Mouse (Mus musculus) liver, postnatal 0 days (tissue): ENCODE data around the gene Col4a1. TPM values are rescaled to one million over a fixed set of nuclear protein-coding genes. Genes with fewer than 3 reads are reported as not detected.
A peak's percentile ranks its signal among the peaks of the same experiment; 100 is the strongest.

Source experiments
- ATAC-seq: fragments of 200-750 bp; cut with Nextera tagmentation; 2 replicates; pipeline ENCODE4 v1.8.0; 2017; ENCODE audit warnings: mild to moderate bottlenecking, moderate library complexity
- DNase-seq: peaks from one replicate; pipeline ENCODE4 v3.0.0-alpha.2; 2016
- H3K27ac ChIP-seq: fragments of 300-500 bp; sonication (generic); 2 replicates; pipeline ENCODE4 v1.5.1; 2014; ENCODE audit warnings: antibody characterized with exemption, moderate library complexity, mild to moderate bottlenecking, low read depth
- H3K27me3 ChIP-seq: fragments of 300-500 bp; sonication (generic); 2 replicates; pipeline ENCODE4 v1.6.1; 2014; ENCODE audit warnings: low read length, control low read depth, mixed read lengths; ENCODE audit not compliant: insufficient read depth
- H3K36me3 ChIP-seq: fragments of 300-500 bp; sonication (generic); replicated peaks from 2 replicates; pipeline ENCODE4 v1.6.1; 2014; ENCODE audit warnings: mild to moderate bottlenecking, control low read depth, low read length, moderate library complexity, mixed read lengths; ENCODE audit not compliant: insufficient read depth
- H3K4me1 ChIP-seq: fragments of 300-500 bp; sonication (generic); 2 replicates; pipeline ENCODE4 v1.6.1; 2014; ENCODE audit warnings: antibody characterized with exemption, mild to moderate bottlenecking, control low read depth; ENCODE audit not compliant: insufficient read depth
- H3K4me2 ChIP-seq: fragments of 300-500 bp; sonication (generic); 2 replicates; pipeline ENCODE4 v1.6.1; 2014; ENCODE audit warnings: low read depth, mild to moderate bottlenecking, low read length, moderate library complexity, mixed read lengths
- H3K4me3 ChIP-seq: fragments of 300-500 bp; sonication (generic); 2 replicates; pipeline ENCODE4 v1.5.1; 2014; ENCODE audit warnings: low read depth, low read length
- H3K9ac ChIP-seq: fragments of 300-500 bp; sonication (generic); replicated peaks from 2 replicates; pipeline ENCODE4 v1.6.1; 2014; ENCODE audit warnings: mild to moderate bottlenecking, moderate library complexity
- H3K9me3 ChIP-seq: fragments of 300-500 bp; sonication (generic); 2 replicates; pipeline ENCODE4 v1.6.1; 2016; ENCODE audit warnings: mild to moderate bottlenecking, control low read depth, low read length, mixed read lengths
- CTCF ChIP-seq: sonication (generic); IDR thresholded peaks from 2 replicates; pipeline ENCODE4 v1.5.1; 2016; ENCODE audit warnings: antibody characterized with exemption, low read depth
- EP300 ChIP-seq: IDR thresholded peaks from 2 replicates; pipeline ENCODE4 v1.6.1; 2016; ENCODE audit warnings: antibody characterized with exemption, low read depth, mild to moderate bottlenecking
- WGBS: fragments of 180-500 bp; shearing (Covaris S2); extraction: QIAGEN DNeasy Blood & Tissue Kit; methylation state at CpG from one replicate; pipeline ENCODE4 v1.1.7; 2014; ENCODE audit not compliant: insufficient replicate concordance; 5-methylcytosine and 5-hydroxymethylcytosine counted together
- polyA plus RNA-seq: library from polyadenylated mRNA; unstranded; fragments of >200 nt; fragmentation: Nextera tagmentation; extraction: Ambion mirVana; gene quantifications from 2 replicates; pipeline ENCODE4 v1.2.1, GENCODE M21; 2015

Col4a1 gene
- polyA plus RNA-seq, 1 experiment from 2014 or later, result 22.6 TPM

DNA sequence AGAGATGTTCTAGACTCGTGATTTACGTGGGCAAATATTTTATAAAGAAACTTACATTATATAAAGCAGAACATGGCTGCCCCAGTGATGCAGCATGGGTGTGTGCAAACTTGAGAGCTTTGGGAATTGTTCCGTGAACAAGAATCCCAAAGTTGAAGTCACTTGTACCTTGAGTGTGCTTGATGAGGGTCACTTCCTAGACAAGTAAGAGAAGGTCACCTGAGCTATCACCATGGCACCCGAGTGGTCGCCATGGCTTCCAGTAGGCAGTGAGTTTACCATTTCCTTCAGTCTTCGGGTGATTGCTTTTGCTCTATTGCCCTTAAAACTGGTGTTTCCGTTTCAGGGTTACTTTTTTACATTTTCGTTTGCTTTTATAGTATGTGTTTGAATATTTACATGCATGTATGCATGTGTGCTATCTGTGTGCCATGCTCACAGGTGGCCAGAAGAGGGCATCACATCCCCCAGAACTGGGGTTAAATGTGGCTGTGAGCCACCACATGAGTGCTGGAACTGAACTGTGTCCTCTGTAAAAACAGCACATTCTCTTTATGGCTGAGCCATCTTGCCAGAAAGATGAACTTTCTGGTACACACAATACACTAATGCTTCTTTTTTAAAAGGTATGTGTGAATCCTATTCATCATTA is 42.3 kb upstream of the Col4a1 start:
- ATAC-seq, result no peak
- Histone ChIP-seq H3K27me3 (no peaks in the 10 kb centered on the region), H3K36me3 (no peaks in the 10 kb centered on the region), H3K9ac (no peak overlapping the region), H3K27ac (no peak overlapping the region), H3K4me2 (no peak overlapping the region), H3K4me1 (no peaks in the 10 kb centered on the region), H3K9me3 (no peaks in the 10 kb centered on the region), H3K4me3 (no peak overlapping the region)
- WGBS, result 76% methylated on average over 8 of the region's 8 CpGs
- DNase-seq, result no peak
- TF ChIP-seq EP300 (no peak), CTCF (0 out of 2 replicates have a peak, but pooled peaks have one; percentile 18)

DNA sequence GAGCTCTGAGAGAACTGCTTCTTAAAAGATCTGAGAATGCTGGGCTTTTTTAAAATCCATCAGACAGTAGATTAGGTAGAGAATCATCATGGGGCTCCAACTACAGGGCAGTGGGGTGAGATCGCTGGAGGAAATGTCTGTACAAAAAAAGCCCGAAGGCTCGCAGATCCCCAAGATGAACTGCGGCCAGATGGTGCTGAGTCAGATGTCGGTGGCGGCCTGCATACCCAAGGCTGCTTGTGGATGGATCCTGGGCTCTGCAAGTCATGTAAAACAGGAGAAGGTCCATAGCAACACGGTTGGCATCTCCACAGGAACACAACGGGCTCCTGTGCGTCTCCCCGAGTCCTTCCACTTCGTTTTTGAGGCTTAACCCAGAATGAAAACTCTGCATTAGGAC is 39.9 kb upstream of the Col4a1 start:
- Histone ChIP-seq H3K4me3 (no peak overlapping the region), H3K4me2 (no peak overlapping the region), H3K36me3 (no peaks in the 10 kb centered on the region), H3K27ac (no peak overlapping the region), H3K9ac (no peak overlapping the region), H3K9me3 (no peaks in the 10 kb centered on the region), H3K27me3 (no peaks in the 10 kb centered on the region), H3K4me1 (no peaks in the 10 kb centered on the region)
- TF ChIP-seq EP300 (no peak), CTCF (no peak)
- 71% methylated on average over 11 of the region's 11 CpGs for WGBS
- ATAC-seq (no peak), DNase-seq (no peak)

DNA sequence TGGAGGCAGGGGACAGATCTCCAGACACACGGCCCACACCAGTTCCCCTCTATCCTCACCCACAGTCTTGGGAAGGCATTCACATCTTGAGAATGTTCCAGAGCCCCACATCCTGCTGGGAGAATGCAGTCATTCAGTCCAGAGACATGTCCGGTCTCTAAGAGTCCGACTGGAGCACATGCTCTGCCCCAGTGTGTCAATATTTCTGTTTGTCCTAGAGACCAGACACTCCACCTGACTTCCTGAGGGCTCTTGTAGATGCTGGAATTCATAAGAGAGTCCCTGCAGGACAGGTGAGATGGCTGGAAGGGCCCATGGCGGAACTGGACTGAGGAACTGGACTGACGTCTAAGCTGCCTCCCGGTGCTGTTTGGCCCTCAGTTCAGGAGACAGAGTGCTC is 38.7 kb upstream of the Col4a1 start:
- no peaks in the 10 kb centered on the region for H3K9me3 ChIP-seq
- 78% methylated on average over 6 of the region's 6 CpGs for WGBS
- no peaks in the 10 kb centered on the region for H3K36me3 ChIP-seq
- H3K4me3 ChIP-seq, result no peak overlapping the region
- no peaks in the 10 kb centered on the region for H3K4me1 ChIP-seq
- ATAC-seq (no peak), DNase-seq (no peak)
- H3K27me3 ChIP-seq, result no peaks in the 10 kb centered on the region
- no peak for TF ChIP-seq EP300
- TF ChIP-seq CTCF, result no peak
- no peak overlapping the region for H3K9ac ChIP-seq
- no peak overlapping the region for H3K4me2 ChIP-seq
- H3K27ac ChIP-seq, result no peak overlapping the region

DNA sequence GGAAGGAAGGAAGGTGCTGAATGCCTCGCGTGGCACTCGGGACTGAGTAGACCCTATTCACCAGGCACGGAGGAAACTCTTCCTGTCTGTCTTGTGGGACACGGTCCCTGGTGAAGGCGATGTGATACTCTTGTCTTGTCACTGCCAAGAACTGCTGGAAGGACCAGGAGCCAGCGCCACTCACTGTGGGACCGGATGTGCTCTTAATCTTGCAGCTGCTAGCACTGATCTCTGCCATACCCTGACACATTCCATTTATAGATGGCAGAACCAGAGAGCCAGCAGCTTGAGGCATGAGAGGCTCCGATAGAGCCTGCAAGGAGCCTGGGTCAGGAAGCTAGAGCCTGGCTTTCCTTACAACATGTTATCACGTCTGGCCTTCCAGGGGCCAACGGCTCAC is 36.0 kb upstream of the Col4a1 start:
- ATAC-seq (no peak), DNase-seq (no peak)
- Histone ChIP-seq H3K27ac (no peak overlapping the region), H3K9ac (no peak overlapping the region), H3K27me3 (no peaks in the 10 kb centered on the region), H3K36me3 (no peaks in the 10 kb centered on the region), H3K9me3 (no peaks in the 10 kb centered on the region), H3K4me2 (no peak overlapping the region), H3K4me3 (no peak overlapping the region), H3K4me1 (no peaks in the 10 kb centered on the region)
- WGBS, result 66% methylated on average over 11 of the region's 11 CpGs
- TF ChIP-seq EP300, result no peak
- TF ChIP-seq CTCF, result no peak

DNA sequence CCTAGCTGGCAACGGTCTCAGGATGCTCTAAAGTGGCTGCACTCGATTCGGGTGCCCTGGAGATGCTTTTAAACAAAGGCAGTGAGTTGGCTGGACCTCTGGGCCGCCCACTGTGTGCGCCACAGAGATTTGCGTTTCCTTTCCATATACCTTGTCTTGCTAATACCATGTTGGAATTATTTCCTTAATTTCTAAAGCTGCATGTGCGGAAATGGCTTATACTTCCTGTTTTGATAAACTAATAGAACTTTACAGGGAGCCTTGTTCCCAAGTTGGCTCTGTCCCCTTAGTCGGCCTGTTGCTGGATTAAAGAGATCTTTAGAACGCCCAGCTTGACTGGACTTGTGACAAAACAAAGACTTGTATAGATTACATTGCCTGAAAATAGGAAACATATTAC is 35.1 kb upstream of the Col4a1 start:
- TF ChIP-seq CTCF, result no peak
- TF ChIP-seq EP300, result peak; percentile 30; the same call in 1 of the 2 replicates
- no peak overlapping the region for H3K9ac ChIP-seq
- no peaks in the 10 kb centered on the region for H3K36me3 ChIP-seq
- H3K27ac ChIP-seq, result no peak overlapping the region
- no peak for ATAC-seq
- no peaks in the 10 kb centered on the region for H3K4me1 ChIP-seq
- H3K27me3 ChIP-seq, result no peaks in the 10 kb centered on the region
- 70% methylated on average over 9 of the region's 9 CpGs for WGBS
- H3K9me3 ChIP-seq, result no peaks in the 10 kb centered on the region
- DNase-seq, result no peak
- H3K4me3 ChIP-seq, result no peak overlapping the region
- H3K4me2 ChIP-seq, result no peak overlapping the region

DNA sequence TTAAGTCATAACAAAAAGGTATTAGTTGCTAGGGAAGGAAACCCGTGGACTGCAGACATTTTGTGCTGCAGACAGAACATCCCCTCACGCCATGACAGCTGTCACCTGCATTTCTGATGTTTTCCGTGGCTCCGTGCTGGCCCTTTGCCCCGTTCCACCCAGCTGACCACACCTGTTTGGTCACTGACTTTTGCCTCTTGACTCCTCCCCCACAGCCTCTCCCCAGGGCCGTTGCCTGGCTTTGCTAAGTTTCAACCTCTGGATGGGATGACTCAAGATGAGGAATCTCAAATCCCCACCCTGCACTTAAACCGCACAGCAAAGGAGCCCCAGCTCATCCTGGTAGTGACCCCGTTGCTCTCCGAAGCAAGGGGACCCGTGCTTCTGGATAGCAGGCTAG is 33.6 kb upstream of the Col4a1 start:
- TF ChIP-seq CTCF, result no peak
- TF ChIP-seq EP300, result no peak
- WGBS, result 72% methylated on average over 10 of the region's 10 CpGs

More for the DNA sequence above, 33.6 kb upstream of the Col4a1 start:
- H3K27ac ChIP-seq, result no peak overlapping the region
- H3K27me3 ChIP-seq, result no peaks in the 10 kb centered on the region
- H3K4me2 ChIP-seq, result no peak overlapping the region
- no peaks in the 10 kb centered on the region for H3K4me1 ChIP-seq
- no peaks in the 10 kb centered on the region for H3K36me3 ChIP-seq
- no peak for ATAC-seq
- DNase-seq, result no peak
- no peak overlapping the region for H3K9ac ChIP-seq
- no peaks in the 10 kb centered on the region for H3K9me3 ChIP-seq
- no peak overlapping the region for H3K4me3 ChIP-seq
